Mouse (Mus musculus) heart, embryonic 10.5 days (tissue): Measurements from ENCODE around the gene Ehd4. TPM values are rescaled to one million over a fixed set of nuclear protein-coding genes. Genes with fewer than 3 reads are reported as not detected.

Experiments used
- DNase-seq: peaks from one replicate; pipeline ENCODE4 v3.0.0-alpha.2; 2017; ENCODE audit warnings: low spot score
- H3K27ac ChIP-seq: fragments of 300-500 bp; sonication (generic); 2 replicates; pipeline ENCODE4 v1.5.1; 2016; ENCODE audit warnings: mild to moderate bottlenecking
- H3K27me3 ChIP-seq: fragments of 300-500 bp; sonication (generic); 2 replicates; pipeline ENCODE4 v1.6.1; 2016; ENCODE audit warnings: mild to moderate bottlenecking; ENCODE audit not compliant: poor library complexity, insufficient read depth, severe bottlenecking
- H3K36me3 ChIP-seq: fragments of 300-500 bp; sonication (generic); 2 replicates; pipeline ENCODE4 v1.6.1; 2016; ENCODE audit warnings: mild to moderate bottlenecking, moderate library complexity
- H3K4me1 ChIP-seq: fragments of 300-500 bp; sonication (generic); 2 replicates; pipeline ENCODE4 v1.6.1; 2016; ENCODE audit warnings: mild to moderate bottlenecking
- H3K4me3 ChIP-seq: fragments of 300-500 bp; sonication (generic); 2 replicates; pipeline ENCODE4 v1.5.1; 2016; ENCODE audit warnings: mild to moderate bottlenecking, moderate library complexity
- H3K9me3 ChIP-seq: fragments of 300-500 bp; sonication (generic); 2 replicates; pipeline ENCODE4 v1.6.1; 2016; ENCODE audit warnings: mild to moderate bottlenecking, moderate library complexity
- WGBS: fragments of 180-500 bp; shearing (Covaris S2); methylation state at CpG from one replicate; pipeline ENCODE4 v1.1.7; 2016; 5-methylcytosine and 5-hydroxymethylcytosine counted together
- polyA plus RNA-seq: library from polyadenylated mRNA; unstranded; fragments of >200 nt; fragmentation: Nextera tagmentation; extraction: Ambion mirVana; gene quantifications from 2 replicates; pipeline ENCODE4 v1.2.1, GENCODE M21; 2016

Gene Ehd4
- polyA plus RNA-seq, 1 experiment from 2014 or later, result 115 TPM

GRCm38 (mm10) chr2:120122983-120123382 is 31.4 kb downstream of the Ehd4 start:
- H3K9me3 ChIP-seq, result no peaks in the 10 kb centered on the region
- 82% methylated on average over 6 of the region's 6 CpGs for WGBS
- no peak overlapping the region for H3K4me3 ChIP-seq
- H3K36me3 ChIP-seq, result peaks cover 20% of the 10 kb centered on the region
- no peak overlapping the region for H3K27ac ChIP-seq
- no peak for DNase-seq
- H3K27me3 ChIP-seq, result no peaks in the 10 kb centered on the region
- peaks cover 53% of the 10 kb centered on the region for H3K4me1 ChIP-seq

GRCm38 (mm10) chr2:120117346-120117745 is 37.1 kb downstream of the Ehd4 start:
- no peaks in the 10 kb centered on the region; the same call in 1 of the 2 replicates for H3K36me3 ChIP-seq
- peaks cover 45% of the 10 kb centered on the region for H3K4me1 ChIP-seq
- no peaks in the 10 kb centered on the region for H3K27me3 ChIP-seq
- H3K4me3 ChIP-seq, result no peak overlapping the region
- 63% methylated on average over 6 of the region's 6 CpGs for WGBS
- peak overlapping the region; percentile 42; the same call in 1 of the 2 replicates for H3K27ac ChIP-seq
- H3K9me3 ChIP-seq, result no peaks in the 10 kb centered on the region
- DNase-seq, result no peak

- no peak for DNase-seq
- Histone ChIP-seq H3K9me3 (no peaks in the 10 kb centered on the region), H3K4me3 (no peak overlapping the region), H3K36me3 (no peaks in the 10 kb centered on the region; the same call in 1 of the 2 replicates), H3K27me3 (no peaks in the 10 kb centered on the region), H3K4me1 (peaks cover 42% of the 10 kb centered on the region), H3K27ac (no peak overlapping the region)
- whole genome bisulfite sequencing, result 51% methylated on average over 1 of the region's 1 CpGs
Measured at GRCm38 (mm10) chr2:120116362-120116761, 38.0 kb downstream of the Ehd4 start.

GRCm38 (mm10) chr2:120114977-120115376 is 39.4 kb downstream of the Ehd4 start:
- Histone ChIP-seq H3K9me3 (no peaks in the 10 kb centered on the region), H3K27ac (peak overlapping the region; percentile 31; the same call in 1 of the 2 replicates), H3K36me3 (no peaks in the 10 kb centered on the region; the same call in 1 of the 2 replicates), H3K27me3 (no peaks in the 10 kb centered on the region), H3K4me3 (no peak overlapping the region), H3K4me1 (peaks cover 49% of the 10 kb centered on the region)
- no peak for DNase-seq
- WGBS, result 78% methylated on average over 4 of the region's 4 CpGs

GRCm38 (mm10) chr2:120113963-120114362 is 40.4 kb downstream of the Ehd4 start:
- Histone ChIP-seq H3K27me3 (no peaks in the 10 kb centered on the region), H3K27ac (no peak overlapping the region), H3K9me3 (no peaks in the 10 kb centered on the region), H3K4me3 (no peak overlapping the region), H3K36me3 (no peaks in the 10 kb centered on the region; the same call in 1 of the 2 replicates), H3K4me1 (peaks cover 51% of the 10 kb centered on the region)
- 71% methylated on average over 3 of the region's 3 CpGs for WGBS
- DNase-seq, result no peak

GRCm38 (mm10) chr2:120113476-120113875 is 40.9 kb downstream of the Ehd4 start:
- no peak overlapping the region for H3K27ac ChIP-seq
- no peak for DNase-seq
- no peaks in the 10 kb centered on the region; the same call in 1 of the 2 replicates for H3K36me3 ChIP-seq
- no peaks in the 10 kb centered on the region for H3K9me3 ChIP-seq
- 88% methylated on average over 6 of the region's 6 CpGs for WGBS
- peaks cover 56% of the 10 kb centered on the region for H3K4me1 ChIP-seq
- no peak overlapping the region for H3K4me3 ChIP-seq
- H3K27me3 ChIP-seq, result no peaks in the 10 kb centered on the region

GRCm38 (mm10) chr2:120111596-120111995 is 42.8 kb downstream of the Ehd4 start:
- 54% methylated on average over 4 of the region's 4 CpGs for WGBS
- peaks cover 6% of the 10 kb centered on the region; the same call in 1 of the 2 replicates for H3K36me3 ChIP-seq
- H3K9me3 ChIP-seq, result no peaks in the 10 kb centered on the region
- H3K27ac ChIP-seq, result 0 out of 2 replicates have a peak overlapping the region, but pooled peaks have one; percentile 31
- H3K4me1 ChIP-seq, result peaks cover 57% of the 10 kb centered on the region
- H3K4me3 ChIP-seq, result no peak overlapping the region
- H3K27me3 ChIP-seq, result no peaks in the 10 kb centered on the region
- DNase-seq, result no peak

- Histone ChIP-seq H3K9me3 (no peaks in the 10 kb centered on the region), H3K27ac (peak overlapping the region; percentile 31; the same call in 1 of the 2 replicates), H3K4me1 (peaks cover 61% of the 10 kb centered on the region), H3K4me3 (no peak overlapping the region), H3K36me3 (peaks cover 6% of the 10 kb centered on the region; the same call in 1 of the 2 replicates), H3K27me3 (no peaks in the 10 kb centered on the region)
- DNase-seq, result no peak
- 62% methylated on average over 3 of the region's 3 CpGs for WGBS
Measured at GRCm38 (mm10) chr2:120111172-120111571, 43.2 kb downstream of the Ehd4 start.

GRCm38 (mm10) chr2:120108077-120108476 is 46.3 kb downstream of the Ehd4 start:
- peak overlapping the region; percentile 56; the same call in 1 of the 2 replicates for H3K27ac ChIP-seq
- DNase-seq, result no peak
- WGBS, result 79% methylated on average over 4 of the region's 4 CpGs
- no peak overlapping the region for H3K4me3 ChIP-seq
- peaks cover 55% of the 10 kb centered on the region for H3K4me1 ChIP-seq
- no peaks in the 10 kb centered on the region for H3K27me3 ChIP-seq
- peaks cover 6% of the 10 kb centered on the region; the same call in 1 of the 2 replicates for H3K36me3 ChIP-seq
- H3K9me3 ChIP-seq, result no peaks in the 10 kb centered on the region

- Histone ChIP-seq H3K27ac (peak overlapping the region; percentile 56; the same call in 1 of the 2 replicates), H3K27me3 (no peaks in the 10 kb centered on the region), H3K36me3 (peaks cover 6% of the 10 kb centered on the region), H3K4me1 (peaks cover 59% of the 10 kb centered on the region), H3K9me3 (no peaks in the 10 kb centered on the region), H3K4me3 (no peak overlapping the region)
- no peak for DNase-seq
- WGBS, result 75% methylated on average over 2 of the region's 2 CpGs
Measured at GRCm38 (mm10) chr2:120107446-120107845, 47.0 kb downstream of the Ehd4 start.

- WGBS, result 58% methylated on average over 8 of the region's 8 CpGs
- Histone ChIP-seq H3K9me3 (no peaks in the 10 kb centered on the region), H3K36me3 (peaks cover 14% of the 10 kb centered on the region), H3K27ac (peak overlapping the region; percentile 73), H3K27me3 (no peaks in the 10 kb centered on the region), H3K4me1 (peaks cover 61% of the 10 kb centered on the region), H3K4me3 (no peak overlapping the region)
- no peak for DNase-seq
Measured at GRCm38 (mm10) chr2:120106397-120106973, 47.9 kb downstream of the Ehd4 start.

GRCm38 (mm10) chr2:120105861-120106260 is 48.5 kb downstream of the Ehd4 start:
- no peak for DNase-seq
- H3K27ac ChIP-seq, result peak overlapping the region; percentile 73; the same call in 1 of the 2 replicates
- H3K4me1 ChIP-seq, result peaks cover 58% of the 10 kb centered on the region
- H3K9me3 ChIP-seq, result no peaks in the 10 kb centered on the region
- H3K27me3 ChIP-seq, result no peaks in the 10 kb centered on the region
- peaks cover 20% of the 10 kb centered on the region for H3K36me3 ChIP-seq
- 58% methylated on average over 3 of the region's 3 CpGs for WGBS
- H3K4me3 ChIP-seq, result no peak overlapping the region

- H3K4me1 ChIP-seq, result peaks cover 74% of the 10 kb centered on the region
- H3K4me3 ChIP-seq, result no peak overlapping the region
- 30% methylated on average over 6 of the region's 6 CpGs for WGBS
Measured at GRCm38 (mm10) chr2:120102881-120103280, 51.5 kb downstream of the Ehd4 start.

More at GRCm38 (mm10) chr2:120102881-120103280, 51.5 kb downstream of the Ehd4 start:
- Histone ChIP-seq H3K9me3 (no peaks in the 10 kb centered on the region), H3K36me3 (peaks cover 31% of the 10 kb centered on the region), H3K27me3 (no peaks in the 10 kb centered on the region), H3K27ac (peak overlapping the region; percentile 74)
- DNase-seq, result no peak
